Mouse (Mus musculus) kidney, postnatal 0 days (tissue): ENCODE data around the gene Larp4b. TPM values are rescaled to one million over a fixed set of nuclear protein-coding genes. Genes with fewer than 3 reads are reported as not detected.

ENCODE experiments used
- ATAC-seq: fragments of 200-750 bp; cut with Nextera tagmentation; replicated peaks from 2 replicates; pipeline ENCODE4 v1.8.0; 2017; ENCODE audit warnings: low read depth, moderate number of reproducible peaks, moderate TSS enrichment, moderate library complexity; ENCODE audit not compliant: low FRiP score
- DNase-seq: peaks from one replicate; pipeline ENCODE4 v3.0.0-alpha.2; 2016; ENCODE audit warnings: low spot score
- H3K27ac ChIP-seq: fragments of 300-500 bp; sonication (generic); 2 replicates; pipeline ENCODE4 v1.5.1; 2014; ENCODE audit warnings: mild to moderate bottlenecking
- H3K27me3 ChIP-seq: fragments of 300-500 bp; sonication (generic); 2 replicates; pipeline ENCODE4 v1.6.1; 2014; ENCODE audit warnings: low read length, mixed read lengths; ENCODE audit not compliant: insufficient read depth
- H3K36me3 ChIP-seq: fragments of 300-500 bp; sonication (generic); 2 replicates; pipeline ENCODE4 v1.6.1; 2014; ENCODE audit warnings: low read length, mixed read lengths; ENCODE audit not compliant: insufficient read depth
- H3K4me1 ChIP-seq: fragments of 300-500 bp; sonication (generic); replicated peaks from 2 replicates; pipeline ENCODE4 v1.6.1; 2014; ENCODE audit warnings: antibody characterized with exemption, low read length, mixed read lengths; ENCODE audit not compliant: insufficient read depth
- H3K4me2 ChIP-seq: fragments of 300-500 bp; sonication (generic); 2 replicates; pipeline ENCODE4 v1.6.1; 2014; ENCODE audit warnings: mild to moderate bottlenecking, low read length, moderate library complexity, mixed read lengths
- H3K4me3 ChIP-seq: fragments of 300-500 bp; sonication (generic); replicated peaks from 2 replicates; pipeline ENCODE4 v1.5.1; 2014; ENCODE audit warnings: low read depth, low read length
- H3K9ac ChIP-seq: fragments of 300-500 bp; sonication (generic); 2 replicates; pipeline ENCODE4 v1.6.1; 2014; ENCODE audit warnings: low read depth, low read length
- H3K9me3 ChIP-seq: fragments of 300-500 bp; sonication (generic); replicated peaks from 2 replicates; pipeline ENCODE4 v1.6.1; 2016; ENCODE audit warnings: low read length, inconsistent platforms, mixed read lengths
- CTCF ChIP-seq: IDR thresholded peaks from 2 replicates; pipeline ENCODE4 v1.5.1; 2016; ENCODE audit warnings: antibody characterized with exemption, low read depth, mild to moderate bottlenecking, moderate library complexity
- WGBS: fragments of 180-500 bp; shearing (Covaris S2); extraction: QIAGEN DNeasy Blood & Tissue Kit; methylation state at CpG from one replicate; pipeline ENCODE4 v1.1.7; 2014; 5-methylcytosine and 5-hydroxymethylcytosine counted together
- polyA plus RNA-seq: library from polyadenylated mRNA; unstranded; fragments of >200 nt; fragmentation: Nextera tagmentation; extraction: Ambion mirVana; gene quantifications from 2 replicates; pipeline ENCODE4 v1.2.1, GENCODE M21; 2015

Gene Larp4b
- polyA plus RNA-seq, 1 experiment from 2014 or later, result 27.9 TPM

- Histone ChIP-seq H3K27me3 (no peaks in the 10 kb centered on the region), H3K4me3 (no peak overlapping the region), H3K9ac (no peak overlapping the region), H3K36me3 (peaks cover 23% of the 10 kb centered on the region), H3K27ac (no peak overlapping the region), H3K9me3 (no peaks in the 10 kb centered on the region), H3K4me1 (no peaks in the 10 kb centered on the region), H3K4me2 (no peak overlapping the region)
- no peak for TF ChIP-seq CTCF
- ATAC-seq, result no peak
- no peak for DNase-seq
- WGBS, result 68% methylated on average over 7 of the region's 7 CpGs
These were observed 56.0 kb downstream of the Larp4b start for GRCm38 (mm10) chr13:9149473-9150217.

- Histone ChIP-seq H3K4me1 (no peaks in the 10 kb centered on the region), H3K27ac (no peak overlapping the region), H3K9ac (no peak overlapping the region), H3K36me3 (peaks cover 27% of the 10 kb centered on the region), H3K4me3 (no peak overlapping the region), H3K9me3 (no peaks in the 10 kb centered on the region), H3K27me3 (no peaks in the 10 kb centered on the region), H3K4me2 (no peak overlapping the region)
- DNase-seq (no peak), ATAC-seq (no peak)
- no peak for TF ChIP-seq CTCF
- WGBS, result 65% methylated on average over 6 of the region's 6 CpGs
These were observed 57.4 kb downstream of the Larp4b start for GRCm38 (mm10) chr13:9151100-9151499.

- DNase-seq (no peak), ATAC-seq (no peak)
- WGBS, result 95% methylated on average over 4 of the region's 4 CpGs
- H3K36me3 ChIP-seq, result peaks cover 32% of the 10 kb centered on the region
- H3K4me2 ChIP-seq, result no peak overlapping the region
- TF ChIP-seq CTCF, result no peak
- no peak overlapping the region for H3K9ac ChIP-seq
- no peaks in the 10 kb centered on the region for H3K4me1 ChIP-seq
- no peak overlapping the region for H3K4me3 ChIP-seq
- no peaks in the 10 kb centered on the region for H3K27me3 ChIP-seq
- H3K27ac ChIP-seq, result no peak overlapping the region
- no peaks in the 10 kb centered on the region for H3K9me3 ChIP-seq
These were observed 57.9 kb downstream of the Larp4b start for GRCm38 (mm10) chr13:9151619-9152018.

GRCm38 (mm10) chr13:9152267-9152666 is 58.6 kb downstream of the Larp4b start:
- H3K27me3 ChIP-seq, result no peaks in the 10 kb centered on the region
- H3K9ac ChIP-seq, result no peak overlapping the region
- 74% methylated on average over 2 of the region's 2 CpGs for WGBS
- H3K4me2 ChIP-seq, result no peak overlapping the region
- no peak overlapping the region for H3K4me3 ChIP-seq
- no peaks in the 10 kb centered on the region for H3K4me1 ChIP-seq
- H3K27ac ChIP-seq, result no peak overlapping the region
- DNase-seq (no peak), ATAC-seq (no peak)
- H3K9me3 ChIP-seq, result no peaks in the 10 kb centered on the region
- no peak for TF ChIP-seq CTCF
- H3K36me3 ChIP-seq, result peaks cover 32% of the 10 kb centered on the region

- DNase-seq (peak; percentile 59), ATAC-seq (peak; percentile 80; the same call in 1 of the 2 replicates)
- H3K4me2 ChIP-seq, result no peak overlapping the region
- no peaks in the 10 kb centered on the region for H3K9me3 ChIP-seq
- H3K4me3 ChIP-seq, result no peak overlapping the region
- H3K36me3 ChIP-seq, result peaks cover 38% of the 10 kb centered on the region
- no peaks in the 10 kb centered on the region for H3K4me1 ChIP-seq
- WGBS, result 55% methylated on average over 9 of the region's 9 CpGs
- TF ChIP-seq CTCF, result no peak
- H3K27me3 ChIP-seq, result no peaks in the 10 kb centered on the region
- no peak overlapping the region for H3K9ac ChIP-seq
- no peak overlapping the region for H3K27ac ChIP-seq
These were observed 60.1 kb downstream of the Larp4b start for GRCm38 (mm10) chr13:9153803-9154202.

- Histone ChIP-seq H3K9me3 (no peaks in the 10 kb centered on the region), H3K9ac (no peak overlapping the region), H3K36me3 (peaks cover 56% of the 10 kb centered on the region), H3K27me3 (no peaks in the 10 kb centered on the region), H3K4me1 (no peaks in the 10 kb centered on the region), H3K4me3 (no peak overlapping the region), H3K27ac (no peak overlapping the region), H3K4me2 (no peak overlapping the region)
- no peak for TF ChIP-seq CTCF
- DNase-seq (no peak), ATAC-seq (no peak)
- 89% methylated on average over 10 of the region's 10 CpGs for WGBS
These were observed 65.6 kb downstream of the Larp4b start for GRCm38 (mm10) chr13:9159282-9159681.

GRCm38 (mm10) chr13:9162888-9163287 is 69.2 kb downstream of the Larp4b start:
- no peak for DNase-seq
- WGBS, result 82% methylated on average over 4 of the region's 4 CpGs

More at GRCm38 (mm10) chr13:9162888-9163287, 69.2 kb downstream of the Larp4b start:
- no peak overlapping the region for H3K4me2 ChIP-seq
- peaks cover 68% of the 10 kb centered on the region for H3K36me3 ChIP-seq
- H3K4me1 ChIP-seq, result no peaks in the 10 kb centered on the region
- no peak overlapping the region for H3K9ac ChIP-seq
- ATAC-seq, result no peak
- no peak for TF ChIP-seq CTCF
- H3K27ac ChIP-seq, result no peak overlapping the region
- no peaks in the 10 kb centered on the region for H3K27me3 ChIP-seq
- H3K9me3 ChIP-seq, result no peaks in the 10 kb centered on the region
- H3K4me3 ChIP-seq, result no peak overlapping the region
